Mouse (Mus musculus): Measurements from ENCODE around the gene Timm23.

- TF ChIP-seq POLR2A (IDR thresholded peaks at IDR 0.05; ENCODE audit: low read depth, low read length) = no peak
- TF ChIP-seq CTCF (IDR thresholded peaks at IDR 0.05; ENCODE audit: borderline replicate concordance, insufficient read depth, low read length) = no peak
These were observed 49.3 kb downstream of the Timm23 start for GRCm38 (mm10) chr14:32152243-32152965.

Data from embryonic fibroblast, embryonic 13.5 days (primary cell).